Mouse (Mus musculus): ENCODE measurements around the gene Mettl24.
"Not testable (repeated sequence)": the region's sequence is repeated elsewhere in the genome, so short reads cannot be mapped to it uniquely, and the experiment has no call there.

Mettl24 gene

DNA sequence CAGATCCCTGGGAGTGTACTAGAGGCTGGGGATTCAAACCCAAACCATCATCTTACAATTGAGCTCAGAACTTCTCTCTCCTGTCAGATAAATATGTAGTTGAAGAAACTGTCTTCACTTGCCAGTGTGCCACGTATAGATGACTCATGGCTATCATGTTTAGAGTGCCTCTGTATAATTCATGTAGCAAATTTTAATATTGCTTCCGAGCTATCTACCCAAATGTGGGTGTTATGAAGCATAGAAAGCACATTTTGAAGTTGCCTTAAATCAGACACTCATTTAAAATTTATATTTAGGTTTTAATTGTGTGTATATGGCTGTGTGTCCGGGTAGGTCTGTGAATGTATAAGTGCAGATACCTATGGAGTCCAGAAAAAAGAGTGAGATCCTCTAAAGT, 109.0 kb downstream of the Mettl24 start:
- no peak for DNase-seq (ENCODE audit: low read depth in 1 of 2, low spot score in 2 of 2)

DNA sequence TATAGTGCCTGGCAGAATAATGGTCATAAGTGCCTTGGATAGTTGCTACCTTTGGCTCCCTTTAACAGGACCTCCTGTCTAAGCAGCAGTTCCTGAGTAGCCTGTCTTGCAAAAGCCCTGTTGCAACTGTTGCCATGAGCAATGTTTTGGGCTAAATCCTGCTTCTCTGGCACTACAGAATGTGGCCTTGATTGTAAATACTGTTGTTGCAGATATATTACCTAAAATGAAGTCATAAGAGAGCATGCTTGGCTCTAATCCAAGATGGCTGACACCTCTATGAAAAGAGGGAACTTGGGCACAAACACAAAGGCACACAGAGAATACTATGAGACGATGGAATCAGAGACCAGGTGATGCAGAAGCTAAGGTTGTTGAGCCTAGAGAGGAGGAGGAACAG, 122.1 kb downstream of the Mettl24 start:
- no peak for DNase-seq (ENCODE audit: low read depth in 1 of 2, low spot score in 2 of 2)

DNA sequence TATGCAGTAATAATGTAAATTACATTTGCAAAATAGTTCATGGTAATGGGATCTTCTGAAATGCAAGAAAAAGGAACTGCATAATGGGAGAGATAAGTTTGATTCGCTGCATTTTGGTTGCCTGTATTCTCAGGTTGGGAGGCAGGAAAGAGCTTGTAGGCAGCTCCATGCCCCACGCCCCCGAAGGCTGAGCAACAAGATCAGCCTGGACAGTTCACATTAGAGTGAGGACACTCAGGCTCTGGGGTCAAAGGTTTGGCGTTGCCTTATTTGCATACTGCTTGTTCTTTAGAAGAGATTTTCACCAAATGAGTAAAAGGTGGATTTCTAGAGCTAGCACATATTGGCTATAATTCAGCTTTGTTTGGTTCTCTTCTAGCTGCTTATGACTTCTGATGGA, 123.1 kb downstream of the Mettl24 start:
- no peak for DNase-seq (ENCODE audit: low read depth in 1 of 2, low spot score in 2 of 2)

DNA sequence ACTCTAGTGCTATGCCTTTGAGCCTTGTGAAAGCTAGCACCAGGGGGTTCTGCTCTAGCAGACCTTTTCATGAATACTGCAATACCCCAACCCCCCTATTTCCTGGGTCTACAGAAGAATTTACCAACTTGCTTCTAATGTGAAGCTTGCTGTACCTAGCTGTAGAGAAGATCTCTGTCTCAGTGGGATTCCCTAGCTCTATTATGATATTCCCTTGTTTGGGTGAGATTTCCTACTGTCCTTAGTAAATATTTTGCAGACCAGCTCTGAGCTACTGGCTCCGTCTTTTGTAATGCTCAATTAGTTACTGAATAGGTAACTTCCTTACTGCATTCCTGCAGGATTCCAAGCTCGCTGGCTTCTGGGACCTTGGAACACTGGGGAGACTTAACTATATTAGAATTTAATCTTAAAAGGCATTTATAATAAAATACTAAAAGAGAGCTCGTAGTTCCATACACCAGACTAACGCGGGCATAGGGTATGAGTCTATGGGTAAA, 126.4 kb downstream of the Mettl24 start:
- not testable (repeated sequence) for DNase-seq (ENCODE audit: low read depth in 1 of 2, low spot score in 2 of 2)

DNA sequence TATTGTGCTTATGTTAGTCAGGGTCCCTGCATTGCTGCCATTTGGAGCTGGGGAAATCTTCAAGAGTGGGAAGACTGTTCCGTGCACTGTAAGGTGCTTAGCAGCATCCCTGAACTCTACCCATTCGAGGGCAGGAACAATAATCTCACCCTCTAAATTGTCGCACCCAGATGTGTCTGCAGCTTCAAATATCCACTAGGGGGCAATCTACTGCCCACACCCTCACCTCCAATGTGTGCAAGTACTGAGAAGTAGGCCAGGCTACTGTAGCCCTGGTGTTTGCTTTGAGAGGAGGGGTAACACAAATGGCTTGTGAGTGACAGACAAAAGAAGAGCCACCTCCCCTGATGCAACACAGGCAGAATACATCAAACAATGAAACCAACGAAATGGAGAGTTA, 130.5 kb downstream of the Mettl24 start:
- no peak for DNase-seq (ENCODE audit: low read depth in 1 of 2, low spot score in 2 of 2)

DNA sequence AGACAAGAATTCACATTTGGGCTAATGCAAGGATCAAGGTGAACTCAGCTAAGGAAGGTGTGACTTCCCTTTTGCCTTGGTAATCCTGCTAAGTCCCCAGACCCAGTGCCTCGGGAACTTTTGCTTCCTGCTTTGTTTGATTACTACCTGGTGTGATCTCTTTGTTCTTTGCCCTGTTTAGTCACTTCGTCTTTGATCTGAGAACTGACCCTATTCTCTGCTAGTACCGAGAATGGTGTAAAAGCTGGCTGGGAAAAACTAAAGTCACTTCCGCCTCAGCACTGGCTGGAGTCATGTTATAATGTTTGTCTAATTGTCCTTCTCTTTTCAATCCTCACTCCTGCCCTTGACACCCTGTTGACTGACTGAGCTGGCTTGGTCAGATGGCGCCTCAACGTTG, 133.4 kb downstream of the Mettl24 start:
- DNase-seq (ENCODE audit: low read depth in 1 of 2, low spot score in 2 of 2): no peak

DNA sequence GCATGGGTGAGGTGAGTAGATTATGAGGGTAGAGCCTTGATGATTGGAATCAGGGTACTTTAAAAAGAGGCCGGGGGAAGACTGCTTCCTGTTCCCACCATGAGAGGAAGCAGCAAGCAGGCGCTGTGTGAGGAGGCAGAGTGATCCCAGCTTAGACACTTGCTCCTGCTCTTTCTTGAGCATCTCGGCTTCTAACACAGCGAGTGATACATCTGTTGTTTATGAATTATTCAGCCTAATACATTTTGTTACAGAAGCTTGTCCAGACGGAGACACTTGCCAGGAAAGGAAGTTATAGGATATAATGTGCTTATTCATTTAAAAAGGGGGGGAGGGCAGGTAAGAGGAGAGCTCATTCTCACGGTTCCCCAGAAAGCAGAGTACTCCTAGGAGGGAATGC, 142.9 kb downstream of the Mettl24 start:
- no peak for DNase-seq (ENCODE audit: low read depth in 1 of 2, low spot score in 2 of 2)

DNA sequence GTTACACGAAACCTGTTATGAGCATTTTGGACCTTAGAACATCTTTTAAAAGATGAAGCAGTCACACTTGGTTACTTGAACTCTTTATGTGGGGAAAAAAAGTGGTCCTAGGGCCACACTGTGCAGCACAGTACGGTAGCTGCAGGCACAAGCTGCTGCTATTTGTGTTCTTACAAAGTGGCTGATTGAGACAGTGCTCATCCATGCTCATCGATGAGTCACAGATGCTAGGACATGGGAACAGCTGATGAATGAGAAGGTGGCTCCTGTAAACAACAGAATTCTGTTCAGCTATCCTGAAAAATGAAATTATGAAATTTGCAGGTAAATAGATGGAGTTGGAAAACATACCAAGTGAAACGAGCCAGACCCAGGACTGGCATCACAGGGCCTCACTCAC, 144.6 kb downstream of the Mettl24 start:
- no peak for DNase-seq (ENCODE audit: low read depth in 1 of 2, low spot score in 2 of 2)

DNA sequence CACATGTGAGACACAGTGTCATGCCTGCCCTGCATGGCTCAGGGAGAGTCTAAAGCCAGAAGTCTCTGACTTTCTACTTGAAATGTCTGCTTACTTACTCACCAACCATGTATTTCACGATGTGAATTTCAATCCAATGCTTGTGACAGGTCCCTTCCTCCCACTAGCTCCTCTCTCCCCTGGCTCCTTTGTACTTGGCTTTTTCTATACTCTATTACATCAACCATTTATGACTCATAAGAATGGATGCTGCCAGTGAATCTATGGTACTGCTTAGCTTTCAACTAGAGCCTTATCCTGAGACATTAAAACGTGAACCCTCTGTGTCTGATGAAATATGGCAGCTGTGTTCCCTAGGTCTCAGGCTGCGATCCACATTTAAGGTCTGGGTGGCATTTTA, 147.2 kb downstream of the Mettl24 start:
- no peak for DNase-seq (ENCODE audit: low read depth in 1 of 2, low spot score in 2 of 2)

DNA sequence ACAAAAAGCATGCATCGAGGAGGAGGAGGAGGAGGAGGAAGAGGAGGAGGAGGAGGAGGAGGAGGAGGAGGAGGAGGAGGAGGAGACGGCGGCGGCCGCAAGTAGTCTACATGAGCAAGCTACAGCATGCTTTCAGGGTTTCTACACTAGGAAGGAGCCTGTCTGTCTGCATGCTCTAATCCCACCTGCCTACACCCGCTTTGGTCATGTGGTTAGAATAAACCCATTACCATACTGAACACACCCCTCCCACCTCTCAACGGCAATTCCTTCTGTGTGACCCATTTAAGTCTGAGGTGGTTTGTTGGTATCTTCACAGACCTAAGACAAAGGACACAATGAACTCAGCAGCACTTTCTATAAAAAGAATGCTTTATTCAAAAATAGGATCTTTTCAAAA, 148.2 kb downstream of the Mettl24 start:
- DNase-seq (ENCODE audit: low read depth in 1 of 2, low spot score in 2 of 2): no peak

DNA sequence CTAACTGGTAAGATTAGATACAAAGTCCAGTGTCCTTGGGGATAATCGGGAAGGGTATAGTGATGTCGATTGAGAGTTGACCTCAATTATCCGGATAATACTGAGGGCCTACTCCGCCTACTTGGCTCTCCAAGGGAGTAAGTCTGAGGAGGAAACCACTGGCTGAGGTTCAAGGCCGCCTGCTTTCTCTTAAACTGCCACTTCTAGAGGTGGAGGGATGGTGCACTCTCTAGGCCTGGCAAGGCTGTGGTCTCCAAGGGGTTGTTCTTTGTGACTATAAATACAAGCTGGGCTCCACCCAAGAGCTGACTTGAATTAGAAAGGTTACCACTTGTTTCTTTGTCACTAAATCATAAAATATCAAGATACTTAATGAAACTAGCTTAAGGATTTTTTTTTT, 157.0 kb downstream of the Mettl24 start:
- no peak for DNase-seq (ENCODE audit: low read depth in 1 of 2, low spot score in 2 of 2)

DNA sequence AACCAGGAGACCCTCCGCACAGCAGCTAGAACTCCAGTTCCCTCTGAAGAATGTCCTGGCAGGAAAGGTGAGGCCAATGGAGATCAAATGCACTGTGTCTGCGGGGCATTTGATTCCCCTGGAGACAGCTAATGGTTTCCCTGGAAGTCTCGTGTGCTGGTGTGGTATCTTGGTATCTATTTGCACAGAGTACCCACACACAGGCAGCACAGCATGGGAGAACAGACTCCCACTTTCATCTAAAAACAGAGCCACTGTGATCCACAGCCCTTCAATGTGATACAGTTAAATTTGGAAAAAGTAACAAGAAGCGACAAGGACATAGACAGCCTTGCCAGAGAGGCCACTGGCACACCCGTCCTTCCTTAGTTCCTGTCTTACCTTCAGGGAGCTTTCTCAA, 160.8 kb downstream of the Mettl24 start:
- DNase-seq (ENCODE audit: low read depth in 1 of 2, low spot score in 2 of 2): no peak

DNA sequence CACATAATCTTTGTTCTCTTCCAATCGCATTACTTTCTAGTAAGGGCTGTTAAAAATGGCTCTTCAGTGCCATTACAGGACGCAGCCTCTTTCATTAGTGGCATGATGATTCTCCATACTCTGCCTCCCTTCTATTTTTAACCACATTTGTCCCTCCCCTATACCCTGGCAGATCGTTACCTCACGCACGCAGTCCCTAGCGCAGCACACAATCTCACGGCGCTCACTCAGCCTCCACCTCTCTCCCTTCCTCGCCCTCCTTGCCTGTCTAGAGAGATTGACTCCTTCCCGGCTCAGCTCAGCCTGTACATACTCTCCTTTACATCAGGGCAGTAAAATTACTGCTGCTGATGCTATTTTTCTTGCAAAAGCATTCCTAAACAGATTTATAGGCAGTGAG, 161.5 kb downstream of the Mettl24 start:
- DNase-seq (ENCODE audit: low read depth in 1 of 2, low spot score in 2 of 2): no peak

DNA sequence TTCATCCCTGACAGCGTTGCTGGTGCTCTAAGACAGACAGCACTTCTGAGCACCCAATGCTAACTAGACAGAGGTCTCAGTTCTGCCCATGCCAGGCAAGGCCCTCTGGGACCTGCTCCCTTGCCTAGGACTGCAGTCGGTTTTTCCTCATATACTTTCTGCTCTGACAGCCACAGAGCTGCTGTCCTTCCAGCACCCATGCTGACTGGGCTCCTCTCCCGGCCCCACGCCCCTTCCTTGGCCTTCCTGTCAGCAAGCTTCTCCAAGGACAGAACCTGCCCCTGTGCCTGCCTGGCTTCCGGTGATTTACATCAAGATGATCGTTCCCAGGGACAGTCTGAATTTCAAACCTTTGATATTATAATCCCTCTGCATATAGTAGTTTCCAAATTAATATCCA, 162.5 kb downstream of the Mettl24 start:
- DNase-seq (ENCODE audit: low read depth in 1 of 2, low spot score in 2 of 2): no peak

DNA sequence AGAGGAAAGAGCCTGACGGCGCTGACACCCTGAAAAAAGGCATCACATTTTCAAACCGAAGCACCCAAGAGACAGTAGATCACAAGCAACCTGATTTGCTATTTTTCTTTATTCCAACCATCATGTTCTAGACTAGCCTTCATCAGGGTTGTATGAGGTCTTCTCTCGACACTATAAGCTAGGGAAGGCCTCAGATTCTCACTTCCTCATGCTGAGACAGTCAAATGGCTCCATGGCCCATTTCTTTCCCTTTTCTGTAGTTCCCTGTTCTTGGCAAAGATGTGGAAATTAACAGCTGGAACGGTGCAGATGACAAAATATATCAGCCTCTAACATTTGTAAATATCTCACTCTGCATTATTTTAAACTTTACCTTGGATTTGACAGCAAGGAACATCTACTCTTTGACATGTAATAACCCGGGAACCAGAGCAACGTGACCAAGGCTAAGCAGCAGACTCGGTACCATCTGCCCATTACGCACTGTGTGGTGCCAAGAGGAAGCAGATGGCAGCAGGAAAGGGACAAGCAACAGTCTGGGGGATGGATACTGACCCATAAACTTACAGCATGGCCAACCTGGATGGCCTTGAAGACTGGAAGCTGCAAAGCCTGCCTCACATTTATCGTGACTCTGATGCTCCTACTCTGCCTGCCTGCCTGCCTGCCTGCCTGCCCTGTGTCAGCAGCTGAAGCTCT, 164.2 kb downstream of the Mettl24 start:
- DNase-seq (ENCODE audit: low read depth in 1 of 2, low spot score in 2 of 2): no peak

DNA sequence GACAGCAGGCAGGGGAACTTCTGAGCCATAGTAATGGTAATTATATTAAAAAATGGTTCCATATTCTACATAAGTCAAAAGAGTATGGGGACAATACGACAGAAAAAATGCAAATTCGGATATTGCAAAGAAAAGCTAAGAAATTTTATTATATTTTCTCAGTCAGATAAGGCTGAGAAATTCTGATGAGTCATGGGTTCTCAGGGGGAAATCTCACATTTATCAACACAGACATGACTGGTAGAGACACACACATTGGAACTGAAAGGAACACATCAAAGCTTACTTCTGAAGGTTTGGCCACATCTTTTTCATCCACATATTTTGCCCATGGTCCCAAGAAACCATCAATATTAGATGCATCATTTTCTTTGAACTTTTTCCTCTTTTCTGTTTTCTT, 167.6 kb downstream of the Mettl24 start:
- DNase-seq (ENCODE audit: low read depth in 1 of 2, low spot score in 2 of 2): no peak

DNA sequence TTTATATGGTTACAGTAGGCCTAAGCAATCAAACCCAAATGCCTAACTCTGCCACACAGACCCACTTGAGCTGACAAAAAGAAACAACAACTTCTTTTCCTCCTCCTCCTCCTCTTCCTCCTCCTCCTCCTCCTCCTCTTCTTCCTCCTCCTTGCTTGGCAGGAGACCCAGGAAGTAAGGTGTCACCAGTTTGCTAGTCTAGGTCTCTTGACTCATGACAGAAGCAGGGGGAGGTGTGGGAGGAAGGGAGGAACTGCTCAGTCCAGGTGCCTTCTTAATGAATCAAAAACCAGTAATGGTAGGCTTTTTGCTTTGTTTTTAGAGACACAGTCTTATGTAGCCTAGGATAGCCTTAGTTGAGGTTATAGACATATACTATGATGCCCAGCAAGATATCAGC, 168.1 kb downstream of the Mettl24 start:
- DNase-seq (ENCODE audit: low read depth in 1 of 2, low spot score in 2 of 2): no peak

DNA sequence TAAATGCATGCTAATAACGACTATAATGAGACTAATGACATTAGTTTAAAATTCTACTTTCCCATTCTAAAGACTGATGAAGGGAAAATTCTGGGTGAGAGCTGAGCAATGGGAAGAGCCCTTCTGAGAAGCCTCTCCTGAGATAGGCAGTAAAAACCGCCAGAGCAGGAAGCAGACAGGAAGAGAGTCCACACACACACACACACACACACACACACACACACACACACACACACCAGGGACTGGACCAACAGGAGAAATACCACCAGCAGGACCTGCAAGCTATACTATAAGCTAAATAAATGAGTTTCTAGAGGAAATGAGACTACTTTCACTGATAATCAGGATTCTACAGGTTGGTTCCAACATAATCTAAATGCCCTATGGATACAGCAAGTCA, 172.5 kb downstream of the Mettl24 start:
- DNase-seq (ENCODE audit: low read depth in 1 of 2, low spot score in 2 of 2): no peak

DNA sequence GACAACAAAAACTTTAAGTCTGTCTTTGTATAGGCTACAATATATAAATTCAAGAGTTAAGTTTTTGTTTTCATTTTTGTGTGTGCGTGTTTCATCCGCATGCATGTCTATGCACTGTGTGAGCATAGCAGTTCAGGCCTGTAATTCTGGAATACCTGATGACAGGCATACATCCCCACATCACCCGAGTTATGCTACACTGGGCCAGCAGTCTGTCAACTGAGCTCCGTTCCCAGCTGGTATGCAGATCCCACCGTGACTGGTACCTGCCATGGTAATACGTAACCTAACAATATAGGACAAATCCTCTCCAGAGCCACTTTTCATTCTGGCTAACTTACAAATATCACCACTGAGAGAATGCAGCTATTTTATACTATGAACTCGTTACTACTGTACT, 173.6 kb downstream of the Mettl24 start:
- DNase-seq (ENCODE audit: low read depth in 1 of 2, low spot score in 2 of 2): no peak

DNA sequence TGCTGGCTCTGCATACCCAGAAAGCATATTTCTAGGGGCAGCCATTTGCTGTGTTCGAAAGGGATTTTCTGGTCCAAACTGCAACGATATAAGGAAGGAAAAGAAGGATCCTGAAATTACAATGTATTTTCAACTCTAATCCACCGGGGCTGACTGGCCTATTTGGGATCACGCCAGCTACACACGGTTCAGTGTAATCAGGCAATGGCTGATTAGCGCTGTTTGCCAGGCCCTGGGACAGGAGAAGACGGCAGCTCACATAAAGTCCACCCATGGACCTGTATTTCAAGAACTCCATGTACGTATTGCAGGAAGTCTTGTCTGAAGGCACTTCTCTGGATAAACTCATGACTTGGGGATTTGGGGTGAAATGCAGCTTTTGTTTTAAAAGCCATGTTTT, 174.5 kb downstream of the Mettl24 start:
- DNase-seq (ENCODE audit: low read depth in 1 of 2, low spot score in 2 of 2): no peak

Measured in monocyte, adult 2 months (primary cell).